Comparison of ENCODE assay signal across 8 mouse cellular contexts in the genomic region with DNA sequence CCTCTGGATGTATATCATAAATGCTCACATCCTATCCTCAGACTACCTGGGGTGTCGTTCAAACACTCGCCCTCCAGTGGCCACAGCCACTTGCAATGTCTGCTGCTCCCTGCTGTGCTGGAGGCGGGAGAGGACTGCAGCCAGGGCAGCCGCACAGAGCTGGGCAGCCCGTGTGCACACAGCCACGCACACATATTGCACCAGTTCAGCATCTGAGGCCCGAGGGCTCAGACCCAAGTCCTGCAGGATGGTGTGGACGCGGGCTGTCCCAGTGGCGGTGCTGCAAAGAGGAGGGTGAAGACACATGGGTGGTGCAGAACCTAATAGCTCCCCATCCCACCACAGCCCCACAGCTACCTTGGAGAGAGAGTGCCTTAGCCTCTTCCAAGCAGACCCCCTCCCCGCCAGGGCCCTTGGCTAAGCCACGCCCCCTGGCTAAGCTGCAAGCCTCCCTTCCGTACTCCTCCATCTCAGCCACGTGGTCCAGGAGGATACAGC. TPM values are rescaled to one million over a fixed set of nuclear protein-coding genes. Genes with fewer than 3 reads are reported as not detected.
DNase-seq lines count a peak whose midpoint lies in the region; ATAC-seq and TF ChIP-seq lines count a peak whose summit lies in the region.
"Had no signal": no experiment of that assay in that cellular context is flagged by ENCODE, and none has a peak within 500 bp of the region (broad histone marks: within the 10 kb centered on the region; RNA-seq: fewer than 3 reads in every experiment).

No protein-coding gene starts in this region.

- 13% methylated on average over 14 of the region's 14 CpGs for WGBS in lung, adult 2 months
- 2% methylated on average over 14 of the region's 14 CpGs for WGBS in hindbrain, embryonic 13.5 days
- WGBS in neural tube, embryonic 14.5 days = 2% methylated on average over 14 of the region's 14 CpGs

- no peaks in the 10 kb centered on the region for H3K4me1 ChIP-seq in lung, adult 2 months (ENCODE audit: control insufficient read depth, insufficient read depth, low read length)
- H3K4me1 ChIP-seq in hindbrain, embryonic 13.5 days (replicated peaks) = peaks cover 41% of the 10 kb centered on the region
- peaks cover 8% of the 10 kb centered on the region for H3K4me1 ChIP-seq in neural tube, embryonic 14.5 days (ENCODE audit: control insufficient read depth, insufficient read depth, low read length)

- no peaks in the 10 kb centered on the region for H3K36me3 ChIP-seq in hindbrain, embryonic 13.5 days
- no peaks in the 10 kb centered on the region for H3K36me3 ChIP-seq in neural tube, embryonic 14.5 days (ENCODE audit: control insufficient read depth, insufficient read depth, low read length)

- TF ChIP-seq CTCF in lung, adult 2 months (IDR thresholded peaks at IDR 0.05; ENCODE audit: insufficient read depth, low read length) = 0 out of 2 replicates have a peak, but pooled peaks have one; percentile 9

- 0 out of 2 replicates have a peak, but pooled peaks have one; percentile 40 for ATAC-seq in hindbrain, embryonic 13.5 days (ENCODE audit: low FRiP score)
- ATAC-seq in neural tube, embryonic 14.5 days (ENCODE audit: low read depth) = peak; percentile 5; the same call in 1 of the 2 replicates

- no peak overlapping the region for H3K4me2 ChIP-seq in hindbrain, embryonic 13.5 days
- H3K4me2 ChIP-seq in neural tube, embryonic 14.5 days (ENCODE audit: low read depth, low read length) = no peak overlapping the region

- H3K27ac ChIP-seq in hindbrain, embryonic 13.5 days = no peak overlapping the region
- H3K27ac ChIP-seq in neural tube, embryonic 14.5 days (ENCODE audit: low read depth, low read length) = no peak overlapping the region

- no peak for TF ChIP-seq POLR2A in lung, adult 2 months (IDR thresholded peaks at IDR 0.05; ENCODE audit: borderline replicate concordance, extremely low read depth, low read depth, low read length)

- H3K27me3 ChIP-seq in hindbrain, embryonic 13.5 days = peaks cover 63% of the 10 kb centered on the region
- no peaks in the 10 kb centered on the region for H3K27me3 ChIP-seq in neural tube, embryonic 14.5 days (ENCODE audit: control insufficient read depth, insufficient read depth, low read length)

- H3K9me3 ChIP-seq in hindbrain, embryonic 13.5 days = no peaks in the 10 kb centered on the region
- no peaks in the 10 kb centered on the region for H3K9me3 ChIP-seq in neural tube, embryonic 14.5 days (ENCODE audit: control insufficient read depth, low read length)

- no peak overlapping the region; the same call in 1 of the 2 replicates for H3K9ac ChIP-seq in hindbrain, embryonic 13.5 days
- no peak overlapping the region for H3K9ac ChIP-seq in neural tube, embryonic 14.5 days (replicated peaks; ENCODE audit: low read depth, low read length)

- H3K4me3 ChIP-seq in lung, adult 2 months (replicated peaks; ENCODE audit: extremely low read depth, low read depth, low read length) = no peak overlapping the region
- H3K4me3 ChIP-seq in hindbrain, embryonic 13.5 days = no peak overlapping the region
- H3K4me3 ChIP-seq in neural tube, embryonic 14.5 days (ENCODE audit: low read depth, low read length) = no peak overlapping the region

- DNase-seq in lung, adult 2 months = no peak
- no peak for DNase-seq in lung, postnatal 14 days
- DNase-seq in embryo, embryonic 11 days = peak; percentile 69
- no peak for DNase-seq in gastrocnemius, postnatal 10 days
- no peak for DNase-seq in cerebellum, postnatal 14 days
- DNase-seq: cerebellum, adult 9-10 months had no signal

RNA-seq across cellular contexts. Expression of gene Hk3, which starts 9.2 kb away (rescaled TPM):
- 3.4 and 5.2 TPM in 2 replicates for polyA plus RNA-seq in lung, adult 2 months (2012; rRNA removed)
- 1.1 and 1.2 TPM in 2 replicates for polyA plus RNA-seq in hindbrain, embryonic 13.5 days (2015; fragmentation: Nextera tagmentation; extraction: Ambion mirVana)
- 0.13 and 1.0 TPM in 2 replicates for polyA plus RNA-seq in neural tube, embryonic 14.5 days (2014; fragmentation: Nextera tagmentation; extraction: Ambion mirVana)
- total RNA-seq in gastrocnemius, postnatal 10 days (2021) = 1 to 10 TPM in 1 of 2 experiments, under 1 TPM in 1; 0.85 to 1.3 TPM
